Mouse (Mus musculus): ENCODE results near the gene Dgki.

Dgki gene

DNA sequence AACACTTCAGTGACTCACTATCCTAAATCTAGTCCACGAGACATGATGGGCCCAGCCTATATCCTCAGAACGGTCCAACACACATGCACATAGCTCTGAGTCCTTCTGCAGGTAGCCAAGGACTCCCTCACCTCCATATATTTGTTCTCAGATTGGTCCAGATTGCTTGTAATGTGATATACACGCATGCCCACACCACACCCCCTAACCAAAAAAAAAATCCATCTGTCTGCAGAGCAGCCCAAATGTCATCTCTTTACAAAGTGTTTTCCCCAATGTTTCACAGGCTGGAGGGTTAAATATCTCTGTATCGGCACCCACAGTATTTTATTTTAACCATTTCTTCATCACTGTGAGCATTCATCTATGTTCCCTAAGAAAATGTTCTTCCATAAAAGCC lies 58.5 kb downstream of the Dgki start:
- WGBS = 58% methylated on average over 4 of the region's 4 CpGs

DNA sequence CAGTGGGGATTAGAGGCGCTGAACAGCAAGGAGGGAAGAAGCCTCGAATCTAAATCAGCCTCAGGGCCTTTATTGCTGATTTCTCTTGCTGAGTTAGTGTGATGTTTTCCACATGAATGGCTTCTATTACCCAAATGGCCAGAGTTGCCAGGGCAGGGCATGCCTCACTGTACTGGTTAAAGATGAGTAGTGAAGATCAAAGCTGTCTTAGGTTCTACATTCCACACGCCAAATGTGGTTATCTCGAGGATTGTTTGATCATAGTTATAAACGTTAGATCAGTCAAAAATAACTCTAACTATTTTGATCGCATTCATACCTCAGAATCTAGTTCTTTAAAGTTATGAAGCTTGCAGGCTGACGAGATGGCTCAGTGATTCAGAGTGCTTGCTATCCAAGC lies 59.8 kb downstream of the Dgki start:
- WGBS = 64% methylated on average over 7 of the region's 7 CpGs

DNA sequence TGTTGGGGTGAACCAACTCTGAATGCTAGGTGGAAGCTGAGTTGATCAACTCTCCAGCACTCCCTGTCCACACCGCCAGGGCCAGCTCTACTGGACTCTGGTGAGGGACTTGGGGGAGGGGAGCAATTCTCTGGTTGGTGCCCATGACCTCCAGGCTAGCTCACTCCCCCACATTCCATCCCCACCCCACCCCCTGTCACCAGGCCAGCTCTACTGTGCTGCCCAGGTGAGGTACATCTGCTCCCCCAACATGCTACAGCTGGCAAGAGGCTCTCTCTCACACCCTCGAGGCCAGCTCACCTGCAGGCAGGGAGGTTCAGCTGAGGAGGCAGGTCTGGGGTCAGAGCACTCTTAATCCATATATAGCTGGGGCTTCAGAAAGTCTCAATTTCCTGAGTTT lies 63.1 kb downstream of the Dgki start:
- 80% methylated on average over 2 of the region's 2 CpGs for WGBS

DNA sequence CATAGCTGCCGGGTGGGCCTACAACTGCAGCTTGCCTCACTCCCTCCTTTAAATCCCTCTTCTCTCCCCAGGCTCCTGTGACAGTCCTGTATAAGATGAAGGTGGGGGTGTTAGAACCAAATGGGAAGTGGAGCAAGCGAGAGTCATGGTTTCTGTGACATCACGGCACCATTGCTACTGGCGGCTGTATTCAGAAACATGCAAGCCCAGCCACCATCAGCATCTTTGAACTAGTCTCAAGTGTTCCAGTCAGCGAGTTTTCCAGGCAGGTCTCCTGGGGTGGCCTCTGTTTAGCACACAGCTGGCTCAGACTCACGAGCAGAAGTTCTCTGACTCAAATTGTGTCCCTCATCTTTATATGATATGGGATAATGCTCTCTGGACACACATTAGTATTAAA lies 68.8 kb downstream of the Dgki start:
- 56% methylated on average over 6 of the region's 6 CpGs for WGBS

DNA sequence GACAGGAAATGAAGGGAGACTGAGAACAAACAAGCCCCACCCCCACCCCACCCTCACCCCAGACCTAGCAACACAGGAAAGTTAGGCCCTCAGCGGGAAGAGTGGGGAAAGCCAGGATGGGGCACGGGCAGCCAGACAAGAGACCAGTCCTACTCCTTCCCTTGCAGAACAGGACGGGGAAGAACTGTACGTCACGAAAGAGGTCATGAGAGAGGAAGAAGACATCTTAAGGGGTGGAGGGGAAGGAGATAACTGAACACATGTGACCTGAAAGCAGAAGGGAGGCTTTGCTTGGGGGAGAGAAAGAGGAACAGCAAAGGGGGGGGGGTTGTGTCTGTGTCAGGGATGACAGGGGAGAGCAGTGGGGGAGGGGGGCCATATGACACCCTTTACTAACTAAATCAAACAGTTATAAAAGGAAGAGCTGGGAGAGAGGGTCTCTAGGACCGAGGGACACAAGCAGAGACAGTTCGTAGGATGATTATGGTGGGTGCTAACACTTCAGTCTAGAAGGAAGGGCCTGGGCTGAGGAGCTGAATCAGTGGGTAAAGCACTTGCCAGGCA lies 77.0 kb downstream of the Dgki start:
- WGBS = 74% methylated on average over 7 of the region's 7 CpGs

DNA sequence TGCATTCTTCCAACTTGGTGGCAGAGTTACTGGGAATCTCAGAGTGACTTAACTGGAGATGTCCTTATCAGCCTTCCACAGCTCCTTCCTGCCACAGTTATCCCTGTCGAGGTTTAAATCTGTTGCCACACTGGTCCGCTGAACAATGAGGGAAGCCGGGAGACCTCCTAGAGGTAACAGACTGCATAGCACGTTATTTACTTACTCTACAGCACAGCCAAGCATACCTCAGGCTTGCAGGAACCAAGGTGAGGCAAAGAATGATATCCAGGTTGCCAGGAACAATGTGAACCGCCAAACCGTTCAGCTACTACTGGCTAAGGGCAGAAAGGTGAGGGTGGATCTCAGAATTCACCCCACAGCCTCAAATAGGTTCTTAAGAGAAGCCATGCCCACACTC lies 78.0 kb downstream of the Dgki start:
- 63% methylated on average over 6 of the region's 6 CpGs for WGBS

DNA sequence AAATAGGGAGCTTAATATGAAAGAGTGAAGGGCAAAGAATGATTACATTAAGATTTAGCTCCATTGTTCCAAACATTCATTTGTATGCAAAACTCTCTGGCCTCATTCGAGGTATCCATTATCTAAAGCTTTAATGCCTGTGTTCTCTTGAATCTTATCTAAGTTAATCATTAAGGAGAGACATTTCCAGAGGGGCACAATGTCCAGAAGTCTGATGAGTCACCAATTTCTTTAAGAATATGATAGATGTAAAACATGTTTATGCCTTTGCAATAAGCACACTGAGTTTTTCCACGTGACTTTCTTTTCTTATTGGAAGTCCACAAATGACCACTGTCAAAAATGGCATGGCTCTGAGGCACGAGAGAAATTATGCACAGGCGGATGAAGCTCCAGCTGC lies 80.9 kb downstream of the Dgki start:
- WGBS = 81% methylated on average over 4 of the region's 4 CpGs

DNA sequence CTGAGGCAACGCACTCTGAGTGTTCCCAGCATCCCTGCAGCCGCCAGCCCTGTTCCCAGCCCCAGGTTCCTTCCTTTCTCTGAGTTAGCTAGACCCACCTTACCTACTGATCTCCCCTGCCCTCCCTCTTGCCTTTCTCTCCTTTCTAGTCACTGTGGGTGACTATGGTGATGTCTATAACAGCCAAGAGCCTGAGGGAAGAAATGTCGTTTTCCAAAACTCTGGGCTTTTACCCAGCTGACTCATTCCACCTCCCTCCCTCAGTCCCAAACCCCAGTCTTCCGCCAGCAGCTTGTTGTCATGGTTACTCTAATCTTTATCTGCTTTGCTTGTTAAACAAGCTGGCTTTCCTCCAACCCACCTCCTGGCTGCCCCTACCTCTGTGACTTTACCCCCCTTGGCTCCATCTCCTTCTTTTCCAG lies 83.6 kb downstream of the Dgki start:
- 29% methylated on average over 4 of the region's 4 CpGs for WGBS

DNA sequence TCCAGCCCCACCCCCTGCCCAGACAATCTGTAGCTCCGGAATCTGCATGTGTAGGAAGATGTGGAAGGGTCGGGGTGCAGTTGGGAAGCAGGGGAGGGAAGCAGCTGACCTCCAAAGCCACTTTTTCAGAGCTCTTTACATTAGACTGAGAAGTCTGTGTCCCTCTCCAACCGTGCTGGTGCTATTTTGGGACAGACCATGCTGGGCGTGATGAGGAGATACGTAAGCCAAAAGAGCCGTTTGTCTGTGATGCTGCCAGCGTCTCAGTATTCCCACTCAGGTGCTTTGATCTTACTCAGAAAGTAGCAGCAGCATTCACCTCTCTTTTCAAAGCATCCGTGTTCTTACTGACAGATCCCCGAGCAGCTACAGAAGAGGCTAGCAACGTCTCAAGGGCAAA lies 84.3 kb downstream of the Dgki start:
- 21% methylated on average over 10 of the region's 10 CpGs for WGBS

DNA sequence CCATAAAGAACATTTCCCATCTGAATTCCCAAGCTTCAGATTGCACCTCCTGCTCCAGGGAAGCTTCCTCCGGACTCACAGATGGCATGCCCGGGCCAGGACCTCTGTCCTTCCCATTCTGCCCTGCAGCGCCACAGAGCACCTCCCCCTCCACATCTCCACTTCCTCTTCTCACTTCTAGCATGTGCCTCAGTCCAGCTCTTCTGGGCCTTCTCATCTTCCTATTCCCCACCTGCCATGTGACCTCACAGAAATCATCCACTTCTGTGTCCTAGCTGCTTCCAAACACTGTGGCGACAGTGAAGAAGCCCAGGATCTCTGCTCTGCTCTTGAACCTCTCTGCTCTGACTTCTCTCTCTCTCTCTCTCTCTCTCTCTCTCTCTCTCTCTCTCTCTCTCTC lies 87.1 kb downstream of the Dgki start:
- 74% methylated on average over 4 of the region's 4 CpGs for WGBS

DNA sequence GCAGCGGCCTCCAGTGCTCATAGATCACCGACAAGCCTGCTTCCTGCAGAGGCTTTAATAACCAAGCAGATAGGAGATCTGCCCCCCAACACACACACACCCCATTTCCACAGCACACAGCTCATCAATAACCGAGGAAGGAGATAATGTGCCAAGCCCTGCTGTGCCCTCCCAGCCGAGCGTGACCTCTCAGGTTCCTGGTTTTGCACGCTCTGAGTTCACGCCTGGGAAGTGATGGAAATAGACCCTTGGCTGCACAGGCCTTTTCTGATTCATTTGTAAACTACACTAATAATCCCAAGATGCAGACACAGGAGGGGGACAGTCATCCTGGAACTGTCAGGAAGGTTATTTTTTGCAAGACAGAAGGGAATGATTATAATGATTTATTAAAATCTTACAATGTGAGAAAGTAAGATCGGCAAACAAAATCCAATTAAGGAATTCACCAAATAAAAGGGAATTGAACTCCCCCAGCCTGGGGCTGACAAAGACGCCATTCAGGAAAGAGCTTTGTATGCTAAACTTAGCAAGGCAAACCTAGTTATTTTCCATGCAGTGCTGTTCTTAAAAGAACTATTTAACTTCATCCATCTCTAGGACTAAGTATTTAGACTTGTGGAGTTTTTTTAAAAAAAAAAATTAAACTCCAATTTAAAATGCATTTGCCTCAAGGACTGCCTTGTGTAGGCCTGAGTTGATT lies 88.3 kb downstream of the Dgki start:
- 56% methylated on average over 9 of the region's 9 CpGs for WGBS

DNA sequence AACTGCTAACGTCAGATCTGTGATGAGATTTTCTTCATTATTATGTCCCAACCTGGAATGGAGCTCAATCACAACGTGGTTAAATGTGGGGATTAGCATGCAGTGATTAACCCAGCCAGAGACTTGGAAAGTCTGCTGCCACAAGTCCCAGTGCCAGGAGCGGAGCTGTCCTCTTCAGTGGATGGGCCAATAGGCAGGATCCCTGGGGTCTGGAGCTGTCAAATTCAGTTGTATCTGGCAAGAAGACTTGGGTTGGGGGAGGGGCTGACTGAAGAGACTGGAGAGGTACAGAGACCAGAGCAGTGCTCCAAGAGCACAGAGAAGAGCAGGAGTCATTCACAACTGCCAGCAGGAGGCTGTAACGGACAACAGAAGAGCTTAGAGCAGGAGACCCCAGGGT lies 97.1 kb downstream of the Dgki start:
- 66% methylated on average over 4 of the region's 4 CpGs for WGBS

DNA sequence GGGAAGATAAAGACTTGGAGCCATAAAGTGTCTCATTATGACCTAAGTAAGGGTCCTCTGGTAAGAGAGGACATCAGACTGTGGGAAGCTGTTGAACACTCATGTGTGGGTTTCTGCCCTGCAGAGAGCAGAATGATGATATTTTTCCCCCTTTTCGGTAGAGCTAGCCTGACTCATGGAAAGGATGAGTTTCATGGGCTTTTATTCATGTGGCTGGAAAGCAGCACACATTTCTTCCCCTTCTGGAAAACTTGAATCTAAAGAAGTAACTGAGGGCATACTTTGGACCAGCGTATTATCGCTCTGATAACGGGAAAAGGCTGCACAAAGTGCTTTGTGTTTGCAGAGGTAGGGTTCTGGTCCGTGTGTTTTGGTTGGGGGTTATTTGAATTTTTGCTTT lies 99.1 kb downstream of the Dgki start:
- 84% methylated on average over 5 of the region's 5 CpGs for WGBS

DNA sequence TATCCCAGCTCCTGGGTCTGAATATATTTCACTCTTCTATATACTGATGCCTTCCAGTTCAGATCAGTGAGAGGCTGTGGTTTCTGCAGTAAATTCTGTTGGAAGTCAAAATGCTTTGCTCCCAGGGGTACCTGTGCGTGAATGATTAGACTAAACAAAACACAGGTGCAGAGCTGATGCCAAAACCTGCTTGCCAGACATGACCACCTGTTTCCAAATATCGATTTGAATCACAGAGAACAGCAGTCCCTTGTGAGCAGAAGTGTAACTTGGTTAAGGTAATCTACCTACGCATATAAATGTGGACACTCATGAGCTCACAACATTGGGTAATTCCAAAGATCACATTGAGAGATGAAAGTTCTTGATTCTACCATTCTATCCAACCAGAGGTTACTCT lies 100.5 kb downstream of the Dgki start:
- 89% methylated on average over 3 of the region's 3 CpGs for WGBS

DNA sequence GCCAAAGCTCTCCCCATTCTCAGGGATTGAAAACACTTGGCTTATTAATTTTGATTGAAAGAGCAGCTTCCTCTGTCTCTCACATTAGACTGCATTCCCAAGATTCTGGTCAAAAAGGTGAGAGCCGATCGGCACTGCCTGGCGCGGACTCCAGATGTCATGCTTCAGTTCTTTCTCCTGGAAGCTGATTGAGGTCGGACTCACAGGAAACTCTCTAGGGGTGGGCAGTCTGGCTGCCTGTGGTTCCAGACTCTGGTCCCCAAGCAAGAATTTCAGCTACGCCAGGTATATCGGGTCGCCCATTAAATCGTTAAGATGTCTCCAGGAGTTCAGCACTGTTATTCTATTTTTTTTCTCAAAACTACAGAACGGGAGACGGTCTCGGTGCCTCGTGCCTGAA lies 102.2 kb downstream of the Dgki start:
- WGBS = 65% methylated on average over 13 of the region's 13 CpGs

DNA sequence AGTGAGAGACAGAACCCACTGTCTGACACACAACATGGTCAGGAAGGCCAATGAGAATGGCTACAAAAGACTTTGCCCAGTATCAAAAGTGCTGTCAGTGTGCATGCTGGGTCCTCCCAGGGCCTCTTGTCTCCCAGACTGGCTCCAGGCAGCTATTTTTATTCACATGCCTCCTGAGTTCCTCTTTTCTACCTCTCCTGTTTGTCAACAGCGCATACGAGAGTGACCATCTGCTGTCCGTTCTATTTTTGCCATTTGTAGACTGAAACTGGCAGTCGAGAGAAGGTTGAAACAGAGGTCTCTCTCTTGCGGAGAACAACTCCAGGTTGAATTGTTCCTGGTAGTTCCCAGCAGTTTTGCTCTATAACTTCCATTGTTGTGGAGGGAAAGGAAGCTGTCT lies 103.1 kb downstream of the Dgki start:
- 51% methylated on average over 5 of the region's 5 CpGs for WGBS

DNA sequence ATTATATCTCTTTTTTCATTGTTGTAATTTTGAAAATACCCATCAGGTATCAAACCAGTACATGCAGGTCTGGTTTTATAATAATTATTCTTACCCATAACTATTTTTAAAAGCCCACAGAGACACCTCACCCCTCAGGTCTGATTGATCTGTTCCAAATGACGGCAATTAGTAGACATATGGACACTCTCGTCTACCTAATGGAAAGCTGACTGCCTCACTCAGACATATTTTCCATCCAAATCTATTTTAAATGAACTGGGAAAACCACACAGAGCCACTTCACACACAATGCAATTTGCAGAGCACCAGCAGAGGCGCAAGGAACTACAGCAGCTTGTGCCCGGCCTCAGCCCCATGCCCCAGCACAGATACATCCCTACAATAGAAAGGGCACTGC lies 104.2 kb downstream of the Dgki start:
- 74% methylated on average over 4 of the region's 4 CpGs for WGBS

DNA sequence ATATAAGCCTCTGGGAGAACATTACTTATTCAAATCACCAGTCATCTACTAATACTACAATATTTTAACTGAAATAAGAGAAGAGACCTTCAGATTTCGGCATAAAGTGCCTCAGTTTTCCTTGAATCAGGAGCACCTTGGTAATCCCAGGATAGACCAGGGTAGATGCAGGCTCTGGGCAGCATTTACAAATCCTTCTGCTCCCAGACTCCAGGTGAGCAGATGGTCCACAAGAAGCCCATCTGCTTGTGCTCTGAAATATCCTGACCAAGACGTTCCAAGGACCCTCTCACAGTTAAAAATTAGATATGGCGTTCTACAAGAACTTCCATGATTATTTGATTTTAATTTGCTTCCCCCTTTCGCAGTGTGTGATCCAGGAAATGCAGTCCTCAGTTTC lies 118.0 kb downstream of the Dgki start:
- 71% methylated on average over 4 of the region's 4 CpGs for WGBS

DNA sequence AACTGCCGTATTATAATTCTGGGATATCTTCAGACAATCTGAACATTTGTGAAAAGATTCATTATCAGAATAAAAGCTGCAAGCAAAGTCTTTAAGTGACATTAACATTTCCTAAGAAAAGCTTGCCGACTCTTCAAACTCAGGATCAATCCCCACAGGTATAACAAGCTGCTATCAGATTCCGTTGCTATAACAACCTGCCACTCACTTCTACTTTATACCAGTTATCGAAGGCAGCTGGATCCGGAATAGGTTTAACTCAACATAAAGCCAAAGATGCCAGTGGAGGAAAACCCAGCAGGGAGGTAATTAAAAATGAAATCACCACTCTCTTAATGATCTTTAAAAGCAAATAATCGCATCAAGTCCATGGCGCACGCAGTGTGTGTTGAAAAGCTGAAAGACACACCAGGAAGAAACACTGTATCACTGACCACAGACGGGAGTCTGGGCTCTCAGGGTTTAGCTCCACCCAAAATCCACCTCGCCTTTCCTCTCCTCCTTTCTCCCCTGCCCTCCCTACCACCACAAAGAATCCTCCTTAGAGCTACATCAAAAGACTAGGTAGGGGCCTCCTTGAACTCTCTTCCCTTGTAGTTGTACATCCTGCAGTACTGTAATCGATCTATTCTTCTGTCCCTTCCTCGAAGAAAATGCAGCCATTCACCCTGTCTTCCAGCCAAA lies 128.7 kb downstream of the Dgki start:
- 54% methylated on average over 12 of the region's 12 CpGs for WGBS

DNA sequence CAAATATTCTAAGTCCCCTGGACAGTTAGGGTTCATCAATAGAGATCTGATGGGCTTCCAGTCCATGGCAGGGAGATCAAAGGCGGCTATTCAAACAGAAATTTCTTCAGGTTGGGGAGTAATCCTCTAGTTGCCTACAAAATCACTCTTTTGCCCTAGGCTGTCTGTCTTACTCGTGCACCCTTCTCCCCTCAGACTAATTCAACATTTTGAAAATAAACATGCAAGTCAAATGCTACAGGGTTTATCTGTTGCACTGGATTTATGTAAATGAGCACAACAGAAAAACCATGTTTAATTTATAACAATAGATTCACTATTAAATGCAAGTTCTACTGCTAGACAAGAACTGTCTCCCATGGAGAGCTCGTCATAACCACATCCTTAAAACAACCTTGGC lies 141.1 kb downstream of the Dgki start:
- 75% methylated on average over 3 of the region's 3 CpGs for WGBS

DNA sequence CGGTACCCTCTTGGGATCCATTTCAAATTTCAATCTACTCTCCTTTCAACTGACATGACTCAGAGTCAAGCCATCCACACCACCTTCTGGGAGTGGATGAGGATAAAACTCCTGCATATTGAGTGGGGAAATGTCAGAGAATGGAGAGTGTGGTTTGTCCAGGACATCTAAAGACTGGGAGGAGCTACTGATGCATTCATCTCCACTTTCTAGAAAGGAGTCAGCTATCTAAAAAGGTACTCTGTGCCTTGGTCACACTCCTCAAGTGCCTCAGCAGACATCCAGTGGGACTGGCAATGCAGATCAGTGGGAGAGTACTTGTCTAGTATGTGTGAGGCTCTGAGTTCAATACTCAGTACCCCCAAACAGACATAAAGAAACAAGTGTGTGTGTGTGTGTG lies 145.9 kb downstream of the Dgki start:
- WGBS = 77% methylated on average over 1 of the region's 1 CpGs

DNA sequence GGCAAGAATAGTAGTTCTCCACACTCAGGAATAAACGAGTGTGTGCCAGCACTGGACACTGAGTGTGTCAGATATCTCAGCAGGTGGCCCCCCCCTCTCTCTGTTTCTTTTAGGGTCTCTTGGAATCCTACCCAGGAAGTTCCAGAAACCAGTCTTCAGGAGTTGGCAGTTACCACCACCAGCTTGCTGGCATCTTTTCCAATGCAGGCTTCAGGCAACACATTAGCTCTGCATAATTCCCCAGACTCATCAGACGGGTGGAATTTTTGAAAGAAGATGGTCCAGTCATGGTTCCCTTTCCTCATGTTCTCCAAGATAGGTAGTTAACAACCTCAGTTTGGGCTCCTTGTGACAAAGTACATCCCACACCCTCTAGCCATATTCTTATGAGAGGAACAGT lies 149.5 kb downstream of the Dgki start:
- 37% methylated on average over 2 of the region's 2 CpGs for WGBS

DNA sequence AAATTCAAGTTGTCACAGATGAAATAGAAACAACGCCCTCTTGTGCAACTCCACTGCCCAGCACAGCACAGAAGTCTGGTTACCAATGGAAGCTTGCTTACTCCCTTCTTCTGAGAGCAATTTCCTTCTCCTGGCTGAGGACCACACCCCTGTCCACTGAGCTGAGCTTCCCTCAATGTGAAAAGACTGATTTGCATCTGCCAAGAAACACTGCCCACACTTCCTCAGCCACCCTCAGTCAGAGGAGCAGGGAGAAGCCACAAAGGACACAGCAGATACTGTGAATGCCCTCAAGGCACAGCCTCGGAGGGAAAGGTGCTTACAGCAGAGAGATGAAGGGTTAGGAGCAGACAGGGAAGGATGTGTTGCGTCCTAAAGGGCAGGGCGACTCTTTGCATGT lies 149.9 kb downstream of the Dgki start:
- WGBS = 52% methylated on average over 4 of the region's 4 CpGs

DNA sequence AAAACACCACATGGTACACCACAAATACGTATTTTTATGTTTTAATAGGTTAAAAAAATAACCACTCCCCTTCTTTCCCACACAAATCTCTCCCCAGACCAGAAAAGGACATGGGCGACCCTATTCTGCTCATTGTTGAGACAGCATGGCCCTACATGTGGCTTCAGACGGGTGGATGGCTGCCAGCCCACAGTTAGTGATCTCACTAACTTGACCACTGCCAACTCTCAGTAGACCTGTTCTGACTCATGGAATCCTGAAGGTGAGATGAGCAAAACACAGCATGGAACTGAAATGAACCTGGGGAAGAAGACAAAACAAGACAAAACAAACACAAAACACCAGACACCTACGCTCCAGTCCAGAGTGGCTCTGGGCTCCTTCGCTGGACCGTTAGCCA lies 150.8 kb downstream of the Dgki start:
- WGBS = 85% methylated on average over 6 of the region's 6 CpGs
